Mouse (Mus musculus): Measurements from ENCODE around the gene Ugt1a8.
"Not testable (repeated sequence)": the region's sequence is repeated elsewhere in the genome, so short reads cannot be mapped to it uniquely, and the experiment has no call there.

DNA sequence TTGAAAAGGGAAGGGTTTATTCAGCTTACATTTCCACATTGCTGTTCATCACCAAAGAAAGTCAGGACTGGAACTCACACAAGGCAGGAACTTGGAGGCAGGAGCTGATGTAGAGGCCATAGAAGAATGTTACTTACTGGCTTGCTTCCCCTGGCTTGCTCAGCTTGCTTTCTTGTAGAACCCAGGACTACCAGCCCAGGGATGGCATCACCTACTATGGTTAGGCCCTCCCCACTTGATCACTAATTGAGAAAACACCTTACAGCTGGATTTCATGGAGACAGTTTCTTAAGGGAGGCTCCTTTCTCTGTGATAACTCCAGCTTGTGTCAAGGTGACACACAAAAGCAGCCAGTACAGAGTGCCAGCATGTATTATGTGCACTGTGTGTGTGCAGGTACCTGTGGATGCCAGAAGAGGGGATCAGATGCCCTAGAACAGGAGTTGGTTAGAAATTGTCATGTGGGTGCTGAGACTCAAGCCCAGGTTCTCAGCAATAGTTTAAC lies 135.4 kb downstream of the Ugt1a8 start:
- not testable (repeated sequence) for TF ChIP-seq GATA1, TAL1 (IDR thresholded peaks at IDR 0.05; ENCODE audit: low read length)
